Comparison of ENCODE assay signal across 9 mouse cellular contexts in genomic region chr9:112454706-112455105, GRCm38 (mm10).
DNase-seq lines count a peak whose midpoint lies in the region; ATAC-seq and TF ChIP-seq lines count a peak whose summit lies in the region.
"Had no signal": no experiment of that assay in that cellular context is flagged by ENCODE, and none has a peak within 500 bp of the region (broad histone marks: within the 10 kb centered on the region; RNA-seq: fewer than 3 reads in every experiment).

No protein-coding gene starts in this region.

- no peaks in the 10 kb centered on the region for H3K27me3 ChIP-seq in cerebellum, adult 2 months (ENCODE audit: control insufficient read depth, insufficient read depth, low read length)
- no peaks in the 10 kb centered on the region for H3K27me3 ChIP-seq in limb, embryonic 11.5 days (ENCODE audit: control insufficient read depth, insufficient read depth, low read length)
- no peaks in the 10 kb centered on the region for H3K27me3 ChIP-seq in thymus, adult 2 months (ENCODE audit: control insufficient read depth, insufficient read depth, low read length)

- ATAC-seq in limb, embryonic 11.5 days (ENCODE audit: insufficient number of reproducible peaks, low FRiP score, low TSS enrichment, low read depth), result no peak
- no peak for ATAC-seq in erythroid progenitor cell, adult 5-6 weeks (replicated peaks; ENCODE audit: low FRiP score, poor library complexity, severe bottlenecking)

- H3K4me2 ChIP-seq in limb, embryonic 11.5 days (ENCODE audit: low read depth, severe bottlenecking), result no peak overlapping the region

- no peak overlapping the region for H3K4me3 ChIP-seq in cerebellum, adult 2 months (replicated peaks; ENCODE audit: insufficient read depth, low read depth, low read length)
- no peak overlapping the region for H3K4me3 ChIP-seq in limb, embryonic 11.5 days (ENCODE audit: low read depth, low read length)
- H3K4me3 ChIP-seq in thymus, adult 2 months (ENCODE audit: control insufficient read depth, insufficient read depth, low read length), result no peak overlapping the region
- H3K4me3 ChIP-seq: myocyte had no signal

- TF ChIP-seq CTCF in cerebellum, adult 2 months (IDR thresholded peaks at IDR 0.05; ENCODE audit: borderline replicate concordance, insufficient read depth, low read depth, low read length), result no peak
- no peak for TF ChIP-seq CTCF in thymus, adult 2 months (IDR thresholded peaks at IDR 0.05; ENCODE audit: borderline replicate concordance, control insufficient read depth, extremely low read depth, insufficient read depth, low read length, poor library complexity)

- no peaks in the 10 kb centered on the region for H3K9me3 ChIP-seq in limb, embryonic 11.5 days (ENCODE audit: control insufficient read depth, low read length)

- no peaks in the 10 kb centered on the region for H3K36me3 ChIP-seq in limb, embryonic 11.5 days (ENCODE audit: control insufficient read depth, insufficient read depth, low read length)
- H3K36me3 ChIP-seq in thymus, adult 2 months (ENCODE audit: control insufficient read depth, insufficient read depth, low read length), result no peaks in the 10 kb centered on the region

- no peak overlapping the region for H3K9ac ChIP-seq in limb, embryonic 11.5 days (ENCODE audit: low read length)

- H3K27ac ChIP-seq in cerebellum, adult 2 months (ENCODE audit: insufficient read depth, low read length), result no peak overlapping the region
- no peak overlapping the region for H3K27ac ChIP-seq in limb, embryonic 11.5 days (replicated peaks; ENCODE audit: low read depth, low read length)
- H3K27ac ChIP-seq in thymus, adult 2 months (ENCODE audit: control insufficient read depth, insufficient read depth, low read length), result no peak overlapping the region

- TF ChIP-seq POLR2A in cerebellum, adult 2 months (IDR thresholded peaks at IDR 0.05; ENCODE audit: borderline replicate concordance, insufficient read depth, low read length), result no peak
- TF ChIP-seq POLR2A in thymus, adult 2 months (IDR thresholded peaks at IDR 0.05; ENCODE audit: control insufficient read depth, extremely low read depth, insufficient read depth, low read length, poor library complexity), result no peak

- 9% methylated on average over 6 of the region's 6 CpGs for WGBS in cerebellum, adult 2 months
- 34% methylated on average over 6 of the region's 6 CpGs for WGBS in limb, embryonic 11.5 days
- WGBS in thymus, adult 2 months, result 80% methylated on average over 6 of the region's 6 CpGs

- DNase-seq in cerebellum, adult 2 months, result peak; percentile 97
- peak; percentile 53 for DNase-seq in embryo, embryonic 11 days
- peak; percentile 26 for DNase-seq in kidney, postnatal 10 days
- peak; percentile 46 for DNase-seq in limb, embryonic 11.5 days (ENCODE audit: low spot score)
- no peak for DNase-seq in thymus, adult 2 months
- DNase-seq in gastrocnemius, adult 8-10 months (ENCODE audit: low spot score in 2 of 2), result no peak
- no peak for DNase-seq in urinary bladder, adult 2 months (ENCODE audit: low spot score)

- peaks cover 9% of the 10 kb centered on the region; the same call in 1 of the 2 replicates for H3K4me1 ChIP-seq in cerebellum, adult 2 months (ENCODE audit: control insufficient read depth, insufficient read depth, low read length)
- peaks cover 2% of the 10 kb centered on the region; the same call in 1 of the 2 replicates for H3K4me1 ChIP-seq in limb, embryonic 11.5 days (ENCODE audit: control insufficient read depth, insufficient read depth, low read length)
- no peaks in the 10 kb centered on the region for H3K4me1 ChIP-seq in thymus, adult 2 months (replicated peaks; ENCODE audit: control insufficient read depth, insufficient read depth, low read length)

Comparison
In these comparisons a context has a peak if more than half of its experiments do, and no peak if none do; other contexts are left out.
1. DNase-seq: peak in cerebellum, adult 2 months (2 of 2), embryo, embryonic 11 days (single experiment), kidney, postnatal 10 days (single experiment) and limb, embryonic 11.5 days (single experiment); none in thymus, adult 2 months (single experiment), gastrocnemius, adult 8-10 months (0 of 2) and urinary bladder, adult 2 months (single experiment).